Mouse (Mus musculus) embryo, embryonic 10 days (tissue): ENCODE measurements around the gene Foxn4.

Experiments used
- DNase-seq: peaks from one replicate; pipeline ENCODE4 v3.0.0-alpha.2; 2015; ENCODE audit warnings: low spot score

The Foxn4 gene

DNA sequence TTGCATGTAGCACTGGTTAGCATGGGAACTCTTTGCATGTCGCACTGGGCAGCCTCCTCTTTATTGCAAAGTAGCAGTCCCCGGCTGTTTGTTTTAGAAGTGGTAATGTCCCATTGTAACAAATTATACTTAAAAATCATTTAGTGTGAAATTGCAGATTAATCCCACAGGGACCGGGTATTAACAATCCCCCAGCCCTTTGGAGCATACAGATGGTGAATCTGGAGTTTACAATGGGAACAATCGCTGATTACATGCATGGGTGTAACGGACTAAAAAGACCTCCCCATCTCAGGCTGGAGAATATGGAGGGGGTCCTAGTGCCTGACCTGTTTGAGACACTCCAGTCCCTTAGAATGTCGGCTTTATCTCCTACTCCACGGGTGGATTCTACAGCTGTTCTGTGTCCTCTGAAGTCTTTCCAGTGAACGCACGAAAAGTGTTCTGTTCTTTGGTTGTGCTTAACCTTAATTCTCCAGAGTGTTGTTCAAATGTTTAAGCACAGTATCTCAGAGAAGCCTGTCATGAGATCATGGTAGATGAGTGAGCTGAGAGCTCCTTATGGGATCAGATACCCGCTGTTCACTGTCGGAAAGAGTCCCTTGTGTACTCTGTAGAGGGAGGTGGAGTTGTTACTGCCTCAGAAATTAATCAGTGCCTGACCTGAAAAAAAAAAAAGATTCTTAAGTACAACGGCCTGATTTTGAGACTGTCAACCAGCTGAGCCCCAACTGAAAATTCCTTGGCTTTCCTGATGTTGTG is 6.0 kb upstream of the Foxn4 start:
- peak; percentile 35 for DNase-seq

DNA sequence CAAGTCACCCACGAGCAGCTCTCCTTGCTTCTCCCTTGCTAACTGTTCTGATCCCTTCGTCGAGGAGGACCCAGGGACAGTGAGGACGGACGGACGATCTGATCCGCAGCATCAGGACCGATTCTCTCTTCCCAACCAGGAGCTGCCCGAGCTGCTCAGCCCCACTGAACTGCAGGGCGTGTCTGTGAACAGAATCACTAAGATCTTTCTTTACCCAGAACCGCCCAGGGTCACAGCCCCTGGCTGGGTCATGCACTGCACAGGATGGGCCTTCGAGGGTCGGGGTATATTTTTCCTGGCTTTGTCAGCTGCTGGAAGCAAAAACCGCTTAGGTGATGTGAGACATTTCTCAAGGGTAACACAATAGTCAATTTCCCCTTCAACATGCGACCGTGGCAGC is 2.4 kb upstream of the Foxn4 start:
- DNase-seq = no peak

- DNase-seq = no peak
Observed at GRCm38 (mm10) chr5:114275339-114275738, 1.7 kb upstream of the Foxn4 start.

GRCm38 (mm10) chr5:114269984-114270383 is 3.6 kb downstream of the Foxn4 start:
- no peak for DNase-seq

DNA sequence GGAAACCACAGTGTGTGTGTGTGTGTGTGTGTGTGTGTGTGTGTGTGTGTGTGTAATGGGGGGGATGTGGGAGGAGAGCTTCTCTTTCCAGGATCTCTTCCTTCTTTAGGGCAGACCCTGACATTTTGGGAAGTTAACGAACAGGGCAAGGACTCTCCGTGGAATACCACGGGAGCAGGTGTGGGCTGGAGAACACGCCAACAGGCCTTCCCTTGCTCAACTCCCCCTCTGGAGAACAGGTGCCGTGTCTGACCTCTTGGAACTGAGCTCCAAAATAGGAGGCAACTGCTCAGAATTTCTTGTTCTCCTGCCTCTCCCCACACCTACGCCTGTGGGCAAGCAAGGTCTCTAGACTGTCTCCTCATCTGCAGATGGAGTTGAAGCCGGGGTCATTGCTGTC is 4.1 kb downstream of the Foxn4 start:
- DNase-seq = no peak

DNA sequence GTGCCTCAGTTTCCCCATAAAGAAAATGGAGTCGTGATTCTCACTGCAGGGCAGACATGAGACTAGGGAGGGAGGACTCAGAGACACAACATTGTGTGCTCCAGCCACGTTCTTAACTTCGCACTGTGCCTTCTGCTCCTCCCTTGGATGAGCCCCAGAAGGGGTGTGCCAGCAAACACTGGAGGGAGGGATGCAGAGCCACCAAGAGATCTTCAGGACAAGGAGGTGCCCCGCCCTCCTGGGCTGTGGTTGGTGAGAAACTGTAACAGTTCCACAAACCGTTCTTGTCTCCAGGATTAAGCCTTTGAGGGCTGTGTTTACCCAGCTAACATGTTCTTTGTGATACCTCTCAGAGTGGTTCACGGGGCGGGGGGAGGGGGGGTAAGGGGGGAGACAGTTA is 5.0 kb downstream of the Foxn4 start:
- no peak for DNase-seq

DNA sequence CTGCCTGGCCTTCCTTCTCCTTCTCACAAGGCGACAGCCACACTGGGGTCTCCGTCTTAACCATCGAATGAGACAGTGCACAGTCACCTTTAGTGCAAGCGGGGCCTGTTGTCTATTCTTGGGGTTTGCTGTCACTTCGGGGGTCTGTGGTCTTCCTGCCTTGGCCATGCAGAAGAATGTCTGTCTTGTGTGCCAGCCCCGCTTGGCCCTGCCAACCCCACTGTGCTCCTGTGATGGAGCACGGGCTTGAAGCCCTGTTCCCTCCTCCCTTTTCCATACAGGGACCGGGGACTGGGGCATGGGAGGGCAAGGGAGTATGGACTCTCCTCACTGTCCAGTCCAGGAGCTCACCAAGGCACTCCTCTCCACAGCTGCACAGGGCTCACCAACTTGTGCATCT is 8.8 kb downstream of the Foxn4 start:
- DNase-seq = no peak

GRCm38 (mm10) chr5:114264030-114264459 is 9.6 kb downstream of the Foxn4 start:
- DNase-seq = peak; percentile 52

DNA sequence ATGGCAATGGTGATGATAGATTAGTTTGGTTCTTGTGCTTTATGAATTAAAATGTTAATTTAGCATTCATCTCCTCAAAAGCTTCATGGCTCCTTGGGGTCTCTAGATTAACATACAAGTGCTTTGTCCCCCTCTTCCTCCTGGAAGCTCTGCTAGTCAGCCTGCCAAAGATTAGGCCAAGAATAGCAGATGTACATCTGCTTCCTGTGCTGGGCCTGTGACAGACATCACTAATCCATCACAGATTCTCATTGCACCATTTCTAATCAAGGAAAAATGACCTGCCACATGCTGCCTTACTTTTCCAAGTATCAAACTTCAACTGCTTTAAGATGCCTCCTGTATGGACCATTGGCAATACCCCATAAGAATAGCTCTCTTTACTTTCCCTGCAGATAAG is 12.1 kb downstream of the Foxn4 start:
- no peak for DNase-seq

GRCm38 (mm10) chr5:114259495-114259894 is 14.1 kb downstream of the Foxn4 start:
- no peak for DNase-seq

DNA sequence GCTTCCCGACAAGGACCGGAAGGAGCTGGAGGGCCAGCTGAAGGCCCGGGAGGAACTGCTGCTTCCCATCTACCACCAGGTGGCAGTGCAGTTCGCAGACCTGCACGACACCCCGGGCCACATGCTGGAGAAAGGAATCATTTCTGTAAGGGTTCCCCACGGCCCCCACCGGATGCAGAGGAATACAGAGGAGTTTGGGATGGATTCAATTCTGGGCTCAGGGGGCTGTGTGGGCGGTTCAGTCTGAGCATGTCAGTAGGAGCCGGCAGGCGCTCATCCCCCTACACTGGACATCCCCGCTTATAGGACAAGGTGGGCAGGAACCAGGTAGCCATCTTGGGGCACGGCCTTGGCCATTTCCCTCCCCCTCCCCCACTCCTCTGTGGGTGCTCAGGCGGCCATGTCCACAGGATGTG is 25.4 kb downstream of the Foxn4 start:
- DNase-seq = peak; percentile 90

- no peak for DNase-seq
Observed at GRCm38 (mm10) chr5:114246465-114246864, 27.1 kb downstream of the Foxn4 start.

DNA sequence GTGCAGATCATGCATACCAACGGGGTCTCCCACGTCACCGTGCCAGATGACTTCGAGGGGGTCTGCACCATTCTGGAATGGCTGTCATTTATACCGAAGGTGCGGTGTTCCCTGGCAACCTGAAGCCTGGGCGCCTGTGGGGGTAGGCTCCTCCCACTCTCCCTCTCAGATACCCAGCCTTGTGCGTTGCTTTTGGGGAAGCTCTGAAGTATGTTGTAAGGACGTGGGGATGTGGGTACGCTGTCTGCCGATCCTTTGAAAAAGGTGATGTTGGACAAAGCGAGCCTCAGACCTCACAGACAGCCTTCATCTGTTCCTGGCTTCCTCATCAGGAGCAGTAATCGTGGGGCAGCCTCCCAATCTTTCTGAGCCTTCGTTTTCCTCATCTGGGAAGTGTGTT is 33.9 kb downstream of the Foxn4 start:
- DNase-seq = no peak

GRCm38 (mm10) chr5:114238924-114239323 is 34.7 kb downstream of the Foxn4 start:
- DNase-seq = peak; percentile 13

- DNase-seq = no peak
Observed at GRCm38 (mm10) chr5:114228901-114229300, 44.7 kb downstream of the Foxn4 start.

DNA sequence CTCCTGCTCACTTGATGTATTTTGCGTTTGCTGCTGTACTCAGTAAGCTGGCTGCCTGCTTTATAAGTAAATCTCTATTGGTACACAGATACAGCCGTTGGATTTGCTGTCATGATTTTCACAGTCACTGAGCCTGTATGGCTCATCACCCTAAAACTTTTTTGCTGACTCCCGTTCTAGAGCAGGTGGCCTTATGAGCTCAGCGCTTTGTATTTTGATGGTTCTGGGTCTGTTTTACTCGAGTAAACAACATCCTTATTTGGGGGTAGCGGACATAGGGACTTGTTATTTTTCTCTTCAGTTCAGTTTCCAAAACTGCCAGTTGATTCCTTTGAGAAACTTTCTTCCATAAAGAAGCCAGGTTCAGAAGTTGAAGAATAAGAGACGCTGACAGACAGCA is 47.6 kb downstream of the Foxn4 start:
- no peak for DNase-seq

DNA sequence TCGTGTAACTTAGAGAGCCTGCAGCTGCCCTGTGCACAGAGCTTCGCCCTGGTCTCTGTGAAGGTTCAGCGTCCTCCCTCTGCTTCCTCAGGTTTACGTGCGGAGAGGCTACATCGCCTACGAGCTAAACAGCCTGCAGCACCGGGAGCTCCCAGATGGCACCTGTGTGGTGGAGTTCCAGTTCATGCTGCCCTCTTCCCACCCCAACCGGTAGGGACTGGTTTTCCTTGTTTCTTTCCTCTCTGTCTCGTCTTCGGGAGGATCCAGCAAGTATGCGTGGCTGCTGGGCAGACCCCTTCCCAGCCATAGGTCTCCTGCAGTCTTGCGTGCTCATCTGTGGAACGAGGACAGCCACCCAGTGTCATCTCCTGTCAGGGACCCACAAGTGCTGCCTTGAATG is 54.8 kb downstream of the Foxn4 start:
- no peak for DNase-seq

DNA sequence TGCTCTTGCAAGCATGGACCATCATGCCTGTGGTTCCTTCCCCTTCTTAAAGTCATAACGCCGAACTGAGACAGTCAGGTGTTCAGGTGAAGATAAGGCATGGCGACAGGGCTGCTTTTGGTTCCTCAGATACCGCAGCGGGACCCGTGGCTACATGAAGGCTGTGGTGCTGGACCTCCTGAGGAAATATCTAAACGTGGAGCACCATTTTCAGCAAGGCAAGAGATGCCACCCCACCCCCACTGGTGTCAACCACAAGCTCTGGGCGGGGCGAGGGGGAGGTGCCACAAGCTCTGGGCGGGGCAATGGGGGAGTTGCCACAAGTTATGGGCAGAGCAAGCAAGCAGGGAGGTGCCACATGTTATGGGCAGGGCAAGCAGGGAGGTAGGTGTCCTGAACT is 60.4 kb downstream of the Foxn4 start:
- no peak for DNase-seq

- DNase-seq = no peak
Observed at GRCm38 (mm10) chr5:114206158-114206557, 67.4 kb downstream of the Foxn4 start.
